Mouse (Mus musculus) cortical plate, adult 2 months (tissue): Measurements from ENCODE around the gene Gm10310.
"Not testable (repeated sequence)": the region's sequence is repeated elsewhere in the genome, so short reads cannot be mapped to it uniquely, and the experiment has no call there.

Experiments
- CTCF ChIP-seq: fragments of 200-500 bp; IDR thresholded peaks from 2 replicates; pipeline ENCODE4 v1.5.1; 2011; ENCODE audit warnings: mild to moderate bottlenecking, control low read depth, low read length; ENCODE audit not compliant: insufficient read depth; ENCODE audit errors: extremely low read depth
- POLR2A ChIP-seq: fragments of 200-500 bp; IDR thresholded peaks from 2 replicates; pipeline ENCODE4 v1.6.1; 2011; ENCODE audit warnings: mild to moderate bottlenecking, low read length, control low read depth; ENCODE audit not compliant: insufficient read depth; ENCODE audit errors: extremely low read depth

- not testable (repeated sequence) for TF ChIP-seq POLR2A, CTCF
Observed at GRCm38 (mm10) chr10:129966232-129966631, 18.6 kb downstream of the Gm10310 start.
